Mouse (Mus musculus): ENCODE measurements around the gene Atg13. TPM values are rescaled to one million over a fixed set of nuclear protein-coding genes. Genes with fewer than 3 reads are reported as not detected.

Atg13 gene
- polyA plus RNA-seq, 1 experiment from 2014 or later = 27.6 TPM

Other genes with a start within 250 kb of the Atg13 start
- 54.3 and 64.1 TPM in 2 replicates for gene Ckap5, start 183.8 kb downstream of the Atg13 start, polyA plus RNA-seq (2015; fragmentation: Nextera tagmentation; extraction: Ambion mirVana)
- gene F2, start 74.2 kb downstream of the Atg13 start, polyA plus RNA-seq (2015; fragmentation: Nextera tagmentation; extraction: Ambion mirVana) = 14.2 and 17.4 TPM in 2 replicates
- 10.3 and 11.3 TPM in 2 replicates for gene Zfp408, start 60.8 kb downstream of the Atg13 start, polyA plus RNA-seq (2015; fragmentation: Nextera tagmentation; extraction: Ambion mirVana)
- gene Arhgap1, start 60.7 kb downstream of the Atg13 start, polyA plus RNA-seq (2015; fragmentation: Nextera tagmentation; extraction: Ambion mirVana) = 144 and 157 TPM in 2 replicates
- gene Harbi1, start 276 bp upstream of the Atg13 start, polyA plus RNA-seq (2015; fragmentation: Nextera tagmentation; extraction: Ambion mirVana) = 20.6 and 21.2 TPM in 2 replicates
- 15.0 and 15.8 TPM in 2 replicates for gene Ambra1, start 19.6 kb upstream of the Atg13 start, polyA plus RNA-seq (2015; fragmentation: Nextera tagmentation; extraction: Ambion mirVana)
- 0.27 and 0.31 TPM in 2 replicates for gene Chrm4, start 216.7 kb upstream of the Atg13 start, polyA plus RNA-seq (2015; fragmentation: Nextera tagmentation; extraction: Ambion mirVana)
- gene Mdk, start 221.7 kb upstream of the Atg13 start, polyA plus RNA-seq (2015; fragmentation: Nextera tagmentation; extraction: Ambion mirVana) = 458 and 550 TPM in 2 replicates
- gene Gm9821, start 235.1 kb upstream of the Atg13 start, polyA plus RNA-seq (2015; fragmentation: Nextera tagmentation; extraction: Ambion mirVana) = 0.83 and 0.91 TPM in 2 replicates

Measured in stomach, embryonic 16.5 days (tissue).